In the genomic region with DNA sequence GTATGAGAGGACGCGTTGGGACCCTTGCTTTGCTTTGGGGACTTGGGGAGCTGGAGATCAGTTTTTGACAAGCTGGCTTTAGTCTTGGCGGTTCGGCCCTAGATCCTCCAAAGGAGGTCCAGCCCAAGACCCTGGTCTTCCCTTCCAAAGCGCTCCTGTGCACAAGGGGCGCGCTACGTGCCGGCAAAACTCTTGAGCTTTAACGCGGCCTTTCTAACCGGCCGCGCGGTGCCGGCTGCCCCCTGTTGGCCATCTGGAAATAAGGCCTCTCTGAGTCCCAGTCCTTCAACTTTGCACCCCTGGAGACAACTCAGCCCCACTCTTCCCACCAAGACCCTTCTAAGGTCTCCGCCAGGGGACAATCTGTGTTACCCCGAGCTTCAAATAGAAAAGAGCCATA, we compare ENCODE assay signal across 8 mouse cellular contexts. TPM values are rescaled to one million over a fixed set of nuclear protein-coding genes. Genes with fewer than 3 reads are reported as not detected.
DNase-seq lines count a peak whose midpoint lies in the region; ATAC-seq and TF ChIP-seq lines count a peak whose summit lies in the region.

No protein-coding gene starts in this region.

- H3K4me3 ChIP-seq in embryonic fibroblast, embryonic 13.5 days (ENCODE audit: insufficient read depth, low read length): peak overlapping the region; percentile 59
- H3K4me3 ChIP-seq in heart, embryonic 14.5 days (ENCODE audit: control insufficient read depth in 1 of 2, insufficient read depth in 1 of 2, low read depth in 1 of 2, low read length in 2 of 2): peak overlapping the region; percentile 58 to 82
- peak overlapping the region; percentile 53 for H3K4me3 ChIP-seq in kidney, postnatal 0 days (replicated peaks; ENCODE audit: low read depth, low read length)
- H3K4me3 ChIP-seq in liver, embryonic 16.5 days (ENCODE audit: low read depth, low read length): peak overlapping the region; percentile 15; the same call in 1 of the 2 replicates
- peak overlapping the region; percentile 55 for H3K4me3 ChIP-seq in neural tube, embryonic 15.5 days (replicated peaks)

- peak; percentile 43; the same call in 1 of the 2 replicates for TF ChIP-seq CTCF in embryonic fibroblast, embryonic 13.5 days (IDR thresholded peaks at IDR 0.05; ENCODE audit: borderline replicate concordance, insufficient read depth, low read length)
- peak; percentile 91 for TF ChIP-seq CTCF in kidney, postnatal 0 days (IDR thresholded peaks at IDR 0.05; ENCODE audit: low read depth)

- H3K27ac ChIP-seq in embryonic fibroblast, embryonic 13.5 days (ENCODE audit: insufficient read depth, low read length): peak overlapping the region; percentile 92
- H3K27ac ChIP-seq in heart, embryonic 14.5 days (replicated peaks in 1 of 2; ENCODE audit: control insufficient read depth in 1 of 2, insufficient read depth in 1 of 2, low read depth in 2 of 2, low read length in 2 of 2): peak overlapping the region; percentile 91 to 94; a peak in 2 of 4 replicates
- no peak overlapping the region for H3K27ac ChIP-seq in kidney, postnatal 0 days
- H3K27ac ChIP-seq in liver, embryonic 16.5 days (ENCODE audit: low read length): no peak overlapping the region
- H3K27ac ChIP-seq in neural tube, embryonic 15.5 days (replicated peaks): no peak overlapping the region

- H3K9ac ChIP-seq in heart, embryonic 14.5 days (ENCODE audit: low read length): peak overlapping the region; percentile 93
- peak overlapping the region; percentile 58 for H3K9ac ChIP-seq in kidney, postnatal 0 days (ENCODE audit: low read depth, low read length)
- no peak overlapping the region for H3K9ac ChIP-seq in liver, embryonic 16.5 days (ENCODE audit: low read depth, low read length)
- H3K9ac ChIP-seq in neural tube, embryonic 15.5 days (replicated peaks): peak overlapping the region; percentile 34

- TF ChIP-seq POLR2A in embryonic fibroblast, embryonic 13.5 days (IDR thresholded peaks at IDR 0.05; ENCODE audit: low read depth, low read length): peak; percentile 9; the same call in 1 of the 2 replicates

- H3K9me3 ChIP-seq in heart, embryonic 14.5 days (ENCODE audit: control insufficient read depth, low read length): no peaks in the 10 kb centered on the region
- H3K9me3 ChIP-seq in kidney, postnatal 0 days (replicated peaks; ENCODE audit: low read length): no peaks in the 10 kb centered on the region
- H3K9me3 ChIP-seq in liver, embryonic 16.5 days (replicated peaks; ENCODE audit: control insufficient read depth, low read length): no peaks in the 10 kb centered on the region
- no peaks in the 10 kb centered on the region for H3K9me3 ChIP-seq in neural tube, embryonic 15.5 days (replicated peaks)

- peak; percentile 22 to 66 for DNase-seq in layer of hippocampus, adult 18-20 months (ENCODE audit: low spot score in 2 of 2)
- no peak for DNase-seq in layer of hippocampus, adult 9-11 months
- peak; percentile 91 for DNase-seq in kidney, postnatal 0 days (ENCODE audit: low spot score)
- peak; percentile 68 for DNase-seq in yolk sac, embryonic 10.5 days (ENCODE audit: low spot score)

- no peak for ATAC-seq in heart, embryonic 14.5 days (ENCODE audit: insufficient number of reproducible peaks, insufficient read depth, low FRiP score, low read depth)
- no peak for ATAC-seq in kidney, postnatal 0 days (replicated peaks; ENCODE audit: low FRiP score, low read depth)
- no peak for ATAC-seq in liver, embryonic 16.5 days (ENCODE audit: low read depth)
- no peak for ATAC-seq in neural tube, embryonic 15.5 days (ENCODE audit: low FRiP score)

- H3K27me3 ChIP-seq in heart, embryonic 14.5 days (ENCODE audit: control insufficient read depth, insufficient read depth, low read length): peaks cover 13% of the 10 kb centered on the region
- H3K27me3 ChIP-seq in kidney, postnatal 0 days (ENCODE audit: insufficient read depth, low read length): peaks cover 18% of the 10 kb centered on the region; the same call in 1 of the 2 replicates
- H3K27me3 ChIP-seq in liver, embryonic 16.5 days (ENCODE audit: control insufficient read depth, insufficient read depth, low read depth, low read length): peaks cover 94% of the 10 kb centered on the region
- H3K27me3 ChIP-seq in neural tube, embryonic 15.5 days (replicated peaks): peaks cover 36% of the 10 kb centered on the region

- peak overlapping the region; percentile 97 for H3K4me2 ChIP-seq in heart, embryonic 14.5 days (ENCODE audit: low read length)
- peak overlapping the region; percentile 86 for H3K4me2 ChIP-seq in kidney, postnatal 0 days (ENCODE audit: low read length)
- H3K4me2 ChIP-seq in liver, embryonic 16.5 days (ENCODE audit: low read depth, low read length): peak overlapping the region; percentile 60
- H3K4me2 ChIP-seq in neural tube, embryonic 15.5 days: peak overlapping the region; percentile 96

- WGBS in heart, embryonic 14.5 days: under 1% methylated on average over 18 of the region's 18 CpGs
- WGBS in kidney, postnatal 0 days: 5% methylated on average over 18 of the region's 18 CpGs
- under 1% methylated on average over 18 of the region's 18 CpGs for WGBS in liver, embryonic 16.5 days (ENCODE audit: insufficient replicate concordance)
- WGBS in neural tube, embryonic 15.5 days: under 1% methylated on average over 18 of the region's 18 CpGs

- 0 out of 2 replicates have a peak, but pooled peaks cover 5% of the 10 kb centered on the region for H3K4me1 ChIP-seq in embryonic fibroblast, embryonic 13.5 days (ENCODE audit: control insufficient read depth, insufficient read depth, low read length)
- peaks cover 13 to 28% of the 10 kb centered on the region in 2 experiments; a peak in 3 of 4 replicates for H3K4me1 ChIP-seq in heart, embryonic 14.5 days (ENCODE audit: control insufficient read depth in 2 of 2, insufficient read depth in 2 of 2, low read length in 2 of 2)
- peaks cover 14% of the 10 kb centered on the region; the same call in 1 of the 2 replicates for H3K4me1 ChIP-seq in kidney, postnatal 0 days (replicated peaks; ENCODE audit: insufficient read depth, low read length)
- no peaks in the 10 kb centered on the region for H3K4me1 ChIP-seq in liver, embryonic 16.5 days (ENCODE audit: control insufficient read depth, low read depth, low read length)
- H3K4me1 ChIP-seq in neural tube, embryonic 15.5 days: peaks cover 78% of the 10 kb centered on the region

- peaks cover 6% of the 10 kb centered on the region; the same call in 1 of the 2 replicates for H3K36me3 ChIP-seq in heart, embryonic 14.5 days (ENCODE audit: control insufficient read depth, insufficient read depth, low read length)
- no peaks in the 10 kb centered on the region for H3K36me3 ChIP-seq in kidney, postnatal 0 days (ENCODE audit: insufficient read depth, low read length)
- H3K36me3 ChIP-seq in liver, embryonic 16.5 days (ENCODE audit: control insufficient read depth, insufficient read depth): no peaks in the 10 kb centered on the region
- no peaks in the 10 kb centered on the region for H3K36me3 ChIP-seq in neural tube, embryonic 15.5 days

RNA-seq across cellular contexts. Expression of gene Wnt5a, which starts 2.9 kb away (rescaled TPM):
- total RNA-seq in layer of hippocampus, adult 18-20 months (2021): 10 to 100 TPM in 1 of 2 experiments, 1 to 10 TPM in 1; 8.6 to 11.7 TPM
- polyA plus RNA-seq in embryonic fibroblast, embryonic 13.5 days (2011; ENCODE audit: insufficient read length, low read depth, missing spikeins): 90.9 and 112 TPM in 2 replicates
- 15.3 and 17.7 TPM in 2 replicates for polyA plus RNA-seq in heart, embryonic 14.5 days (2014; fragmentation: Nextera tagmentation; extraction: Ambion mirVana)
- 23.3 and 25.7 TPM in 2 replicates for polyA plus RNA-seq in kidney, postnatal 0 days (2015; fragmentation: Nextera tagmentation; extraction: Ambion mirVana)
- polyA plus RNA-seq in liver, embryonic 16.5 days (2015; fragmentation: Nextera tagmentation; extraction: Ambion mirVana): 0.15 and 0.19 TPM in 2 replicates
- polyA plus RNA-seq in neural tube, embryonic 15.5 days (2015; fragmentation: Nextera tagmentation; extraction: Ambion mirVana): 14.9 and 18.9 TPM in 2 replicates

Comparison
In these comparisons a context has a peak if more than half of its experiments do, and no peak if none do; other contexts are left out.
1. H3K27ac ChIP-seq: peak in embryonic fibroblast, embryonic 13.5 days (single experiment) and heart, embryonic 14.5 days (2 of 2); none in kidney, postnatal 0 days (single experiment), liver, embryonic 16.5 days (single experiment) and neural tube, embryonic 15.5 days (single experiment).
2. H3K4me3 ChIP-seq: peak in every context shown above with its lines; median percentile 70 in heart, embryonic 14.5 days; 59 in embryonic fibroblast, embryonic 13.5 days; 55 in neural tube, embryonic 15.5 days; 53 in kidney, postnatal 0 days; 15 in liver, embryonic 16.5 days.
3. RNA of gene Wnt5a, which starts 2.9 kb away (polyA plus RNA-seq): 90.9 to 112 TPM in embryonic fibroblast, embryonic 13.5 days, 23.3 to 25.7 TPM in kidney, postnatal 0 days, 15.3 to 17.7 TPM in heart, embryonic 14.5 days and 14.9 to 18.9 TPM in neural tube, embryonic 15.5 days; 0.15 to 0.19 TPM in liver, embryonic 16.5 days; every median in the first group is over 10 times any median in the second.
4. Peak in every context shown above with its lines, with median percentiles within 50 percentile points of each other: H3K4me2 ChIP-seq.